Mouse (Mus musculus) left cerebral cortex, adult 2 months (tissue): ENCODE data around the gene Padi3. TPM values are rescaled to one million over a fixed set of nuclear protein-coding genes. Genes with fewer than 3 reads are reported as not detected.

Experiments
- DNase-seq, 2 experiments: peaks; one replicate each; pipeline ENCODE4 v3.0.0; 2021 to 2022; ENCODE audit warnings: low spot score in 2 of 2, mixed read lengths in 1 of 2; ENCODE audit errors: extremely low spot score in 1 of 2
- H3K27ac ChIP-seq: fragments of 200-600 bp; 2 replicates; pipeline ENCODE4 v1.8.1; 2022
- H3K4me3 ChIP-seq: fragments of 200-600 bp; 2 replicates; pipeline ENCODE4 v1.8.1; 2022
- CTCF ChIP-seq: fragments of 200-600 bp; IDR thresholded peaks from 2 replicates; pipeline ENCODE4 v1.8.1; 2022; ENCODE audit warnings: antibody characterized with exemption, mild to moderate bottlenecking, moderate library complexity
- intact Hi-C: fragments of 180-260 bp; cut with DNase I; formaldehyde crosslinking; loops from one replicate; pipeline ENCODE4 v1.15.1; 2025
- total RNA-seq, 2 experiments: library from RNA; stranded (reverse); gene quantifications; 2 replicates each; pipeline ENCODE4 v1.2.3; 2021

Padi3 gene
- total RNA-seq, 2 experiments from 2014 or later: not detected

- no peak for TF ChIP-seq CTCF
- no peak within 1 kb of the TSS for H3K27ac ChIP-seq
- no peak within 1 kb of the TSS for H3K4me3 ChIP-seq
- intact Hi-C loops: no loop called here
- no peak for DNase-seq
Measured at GRCm38 (mm10) chr4:140742543-140742942, 67.9 kb downstream of the Padi3 start, which contains the start of gene Padi6. Padi6 (minus strand) TSS chr4:140742643.

DNA sequence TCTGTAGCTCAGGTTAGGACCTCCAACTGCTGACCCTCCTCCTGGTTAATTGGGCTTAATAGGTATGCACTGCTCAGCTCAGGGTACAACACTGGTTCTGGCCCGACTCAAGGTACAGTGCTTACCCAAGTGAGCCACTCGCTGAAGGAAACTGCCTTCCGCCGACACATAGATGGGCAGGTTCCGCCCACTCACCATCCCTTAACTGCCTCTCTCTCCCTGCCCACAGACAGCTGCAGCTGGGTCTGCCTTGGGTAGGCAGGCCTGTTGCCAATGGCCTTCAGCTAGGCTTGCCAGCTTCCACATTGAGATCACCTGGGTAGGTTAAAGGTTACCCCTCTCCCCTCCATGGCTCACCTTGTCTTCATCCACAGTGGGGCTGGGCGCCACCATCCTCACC, 69.0 kb downstream of the Padi3 start:
- H3K27ac ChIP-seq: no peak overlapping the region
- TF ChIP-seq CTCF: no peak
- intact Hi-C loops: no loop called here
- DNase-seq: no peak
- H3K4me3 ChIP-seq: no peak overlapping the region

DNA sequence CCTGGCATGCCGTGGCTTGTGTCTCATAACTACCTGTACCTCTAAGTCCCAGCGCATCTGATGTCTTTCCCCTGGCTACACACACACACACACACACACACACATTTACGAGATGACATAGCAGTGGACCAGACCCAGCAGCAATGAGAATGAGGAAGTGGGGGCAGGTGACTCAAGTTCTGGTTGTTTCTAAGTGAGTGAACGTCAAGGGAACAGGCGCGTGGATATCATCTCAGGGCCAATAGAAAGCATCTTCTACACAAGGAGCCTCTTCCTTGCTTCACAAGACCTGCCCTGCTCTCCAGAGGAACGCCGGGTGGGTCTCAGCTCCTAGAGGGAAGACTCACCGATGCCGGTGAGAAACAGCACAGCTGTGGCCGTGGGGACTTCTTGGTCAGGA, 69.8 kb downstream of the Padi3 start:
- no peak overlapping the region for H3K4me3 ChIP-seq
- no peak overlapping the region for H3K27ac ChIP-seq
- DNase-seq: no peak
- intact Hi-C loops: no loop called here
- no peak for TF ChIP-seq CTCF

Other genes with a start within 250 kb of the Padi3 start
- gene Arhgef10l, start 144.6 kb downstream of the Padi3 start, total RNA-seq: 10 to 100 TPM; 63.2 to 71.5 TPM
- gene Rcc2, start 110.1 kb downstream of the Padi3 start, total RNA-seq: 10 to 100 TPM; 87.4 to 91.7 TPM
- not detected for gene Padi6, start 68.0 kb downstream of the Padi3 start, total RNA-seq
- under 1 TPM in 1 of 2 experiments, not detected in 1; 0.14 TPM for gene Padi4, start 36.4 kb downstream of the Padi3 start, total RNA-seq
- under 1 TPM in 1 of 2 experiments, not detected in 1; 0.09 TPM for gene Padi1, start 35.1 kb upstream of the Padi3 start, total RNA-seq
- gene Padi2, start 95.7 kb upstream of the Padi3 start, total RNA-seq: 10 to 100 TPM; 10.2 to 11.6 TPM
- 100 to 1,000 TPM; 170 to 178 TPM for gene Sdhb, start 150.6 kb upstream of the Padi3 start, total RNA-seq
- gene Atp13a2, start 176.2 kb upstream of the Padi3 start, total RNA-seq: 100 to 1,000 TPM; 150 to 155 TPM
- 1 to 10 TPM; 4.8 to 4.9 TPM for gene Mfap2, start 199.8 kb upstream of the Padi3 start, total RNA-seq
- gene Crocc, start 249.9 kb upstream of the Padi3 start, total RNA-seq: 10 to 100 TPM; 68.1 to 71.3 TPM